Mouse (Mus musculus): ENCODE measurements around the gene Odf3l2.

Odf3l2 gene

GRCm38 (mm10) chr10:79625398-79625797, 20.1 kb downstream of the Odf3l2 start:
- DNase-seq, result no peak

- DNase-seq, result no peak
Measured at GRCm38 (mm10) chr10:79623950-79624349, 21.6 kb downstream of the Odf3l2 start.

- DNase-seq, result no peak
Measured at GRCm38 (mm10) chr10:79616376-79616775, 29.2 kb downstream of the Odf3l2 start.

GRCm38 (mm10) chr10:79615860-79616259, 29.7 kb downstream of the Odf3l2 start:
- DNase-seq, result no peak

GRCm38 (mm10) chr10:79614305-79614643, 31.3 kb downstream of the Odf3l2 start:
- DNase-seq, result no peak

- peak; percentile 67 for DNase-seq
Measured at GRCm38 (mm10) chr10:79613578-79614304, 31.8 kb downstream of the Odf3l2 start, which contains the start of gene C2cd4c. TSS of gene C2cd4c (minus strand) at chr10:79614025.

GRCm38 (mm10) chr10:79612192-79613135, 33.1 kb downstream of the Odf3l2 start:
- DNase-seq, result no peak

- no peak for DNase-seq
Measured at GRCm38 (mm10) chr10:79611296-79611695, 34.2 kb downstream of the Odf3l2 start.

GRCm38 (mm10) chr10:79609276-79609675, 36.3 kb downstream of the Odf3l2 start:
- no peak for DNase-seq

GRCm38 (mm10) chr10:79607892-79608291, 37.6 kb downstream of the Odf3l2 start:
- no peak for DNase-seq

- DNase-seq, result no peak
Measured at GRCm38 (mm10) chr10:79606537-79606936, 39.0 kb downstream of the Odf3l2 start.

- DNase-seq, result no peak
Measured at GRCm38 (mm10) chr10:79597936-79598230, 47.7 kb downstream of the Odf3l2 start.

- DNase-seq, result peak; percentile 78
Measured at GRCm38 (mm10) chr10:79597051-79597935, 48.2 kb downstream of the Odf3l2 start.

GRCm38 (mm10) chr10:79595590-79595929, 50.0 kb downstream of the Odf3l2 start:
- DNase-seq, result no peak

GRCm38 (mm10) chr10:79594872-79595589, 50.5 kb downstream of the Odf3l2 start:
- peak; percentile 51 for DNase-seq

GRCm38 (mm10) chr10:79594111-79594510, 51.4 kb downstream of the Odf3l2 start:
- no peak for DNase-seq

GRCm38 (mm10) chr10:79590702-79591101, 54.8 kb downstream of the Odf3l2 start:
- DNase-seq, result no peak
